Mouse (Mus musculus): ENCODE results near the gene Zrsr2. TPM values are rescaled to one million over a fixed set of nuclear protein-coding genes. Genes with fewer than 3 reads are reported as not detected.

The Zrsr2 gene
- polyA plus RNA-seq, 1 experiment from 2014 or later = 55.7 TPM

GRCm38 (mm10) chrX:163885539-163885981 is 72.9 kb downstream of the Zrsr2 start:
- no peaks in the 10 kb centered on the region for H3K9me3 ChIP-seq (replicated peaks)
- no peak overlapping the region for H3K4me2 ChIP-seq (replicated peaks)
- ATAC-seq (ENCODE audit: insufficient number of reproducible peaks, low FRiP score, low TSS enrichment, low read depth) = no peak
- no peak overlapping the region for H3K27ac ChIP-seq (replicated peaks)
- H3K36me3 ChIP-seq = no peaks in the 10 kb centered on the region
- H3K4me3 ChIP-seq (replicated peaks) = no peak overlapping the region
- H3K9ac ChIP-seq = no peak overlapping the region
- WGBS = 73% methylated on average over 4 of the region's 4 CpGs
- H3K4me1 ChIP-seq = no peaks in the 10 kb centered on the region
- no peaks in the 10 kb centered on the region for H3K27me3 ChIP-seq

Other genes starting within 250 kb of the Zrsr2 start
- gene Rnf138rt1, start 197.3 kb downstream of the Zrsr2 start, polyA plus RNA-seq (2015; fragmentation: Nextera tagmentation; extraction: Ambion mirVana) = 0.46 and 0.49 TPM in 2 replicates
- 30.7 and 31.8 TPM in 2 replicates for gene Ap1s2, start 49.6 kb downstream of the Zrsr2 start, polyA plus RNA-seq (2015; fragmentation: Nextera tagmentation; extraction: Ambion mirVana)
- 0.81 and 0.92 TPM in 2 replicates for gene Car5b, start 69.3 kb upstream of the Zrsr2 start, polyA plus RNA-seq (2015; fragmentation: Nextera tagmentation; extraction: Ambion mirVana)
- 22.5 and 23.1 TPM in 2 replicates for gene Siah1b, start 117.8 kb upstream of the Zrsr2 start, polyA plus RNA-seq (2015; fragmentation: Nextera tagmentation; extraction: Ambion mirVana)
- gene Cltrn, start 130.2 kb upstream of the Zrsr2 start, polyA plus RNA-seq (2015; fragmentation: Nextera tagmentation; extraction: Ambion mirVana) = not detected in 2 replicates
- 9.7 and 11.8 TPM in 2 replicates for gene Ace2, start 180.7 kb upstream of the Zrsr2 start, polyA plus RNA-seq (2015; fragmentation: Nextera tagmentation; extraction: Ambion mirVana)